Mouse (Mus musculus) bone marrow macrophage, adult 2 months (primary cell): ENCODE measurements at regions not wholly inside any gene's neighbourhood (a gene's known extent, or its start where the extent isn't known, plus 50 kb on each side); places are given as distances from the start of the nearest gene placed in this dataset.

Experiments
- H3K27ac ChIP-seq: 2 replicates; pipeline ENCODE4 v1.5.1; 2012; ENCODE audit warnings: low read depth, low read length; ENCODE audit not compliant: insufficient read depth
- H3K4me1 ChIP-seq: 2 replicates; pipeline ENCODE4 v1.6.1; 2012; ENCODE audit warnings: low read length; ENCODE audit not compliant: control insufficient read depth, insufficient read depth
- H3K4me3 ChIP-seq: 2 replicates; pipeline ENCODE4 v1.5.1; 2012; ENCODE audit warnings: mild to moderate bottlenecking, low read length, moderate library complexity; ENCODE audit not compliant: insufficient read depth
- CTCF ChIP-seq: IDR thresholded peaks from 2 replicates; pipeline ENCODE4 v1.5.1; 2012; ENCODE audit warnings: low read depth, mild to moderate bottlenecking, low read length, moderate library complexity
- POLR2A ChIP-seq: IDR thresholded peaks from 2 replicates; pipeline ENCODE4 v1.6.1; 2012; ENCODE audit warnings: mild to moderate bottlenecking, low read depth, low read length, borderline replicate concordance

DNA sequence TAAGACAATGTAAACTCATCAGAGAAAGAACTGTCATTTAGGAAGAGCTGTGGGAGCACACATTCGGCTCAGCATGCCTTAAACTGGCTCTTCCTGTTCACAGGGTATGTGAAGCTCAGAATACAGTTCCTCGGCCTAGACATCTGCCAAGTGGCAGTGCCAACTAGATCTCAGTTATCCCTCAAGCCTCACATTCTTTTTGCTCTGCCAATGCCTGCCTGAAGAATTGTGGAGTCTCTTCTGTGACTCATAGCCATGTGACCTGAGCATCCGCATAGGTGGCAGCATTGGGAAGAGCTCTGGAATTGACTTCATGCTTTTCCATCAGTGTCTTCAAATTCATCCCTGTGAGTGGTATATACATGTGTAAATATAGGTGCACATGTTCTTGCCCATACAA, 59.7 kb downstream of the Prlhr start:
- no peak overlapping the region for H3K27ac ChIP-seq
- H3K4me3 ChIP-seq: no peak overlapping the region
- H3K4me1 ChIP-seq: no peaks in the 10 kb centered on the region
- TF ChIP-seq POLR2A (no peak), CTCF (no peak)

DNA sequence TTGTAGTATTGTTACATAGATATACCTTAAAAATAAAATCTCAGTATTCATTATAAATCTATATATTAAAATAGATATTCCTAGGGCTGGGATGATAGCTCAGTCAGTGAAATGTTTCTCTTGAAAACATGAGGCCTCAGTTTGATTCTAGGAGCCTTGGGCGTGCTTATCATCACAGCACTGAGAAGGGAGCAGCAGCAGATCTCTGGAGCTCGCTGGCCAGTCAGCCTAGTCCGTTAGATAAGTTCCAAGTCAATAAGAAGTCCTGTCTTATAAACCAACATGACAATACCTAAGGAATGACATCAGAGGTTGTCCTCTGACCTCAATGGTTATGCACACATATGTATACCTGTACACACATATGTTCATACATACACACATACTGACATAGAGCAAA, 68.7 kb downstream of the Prlhr start:
- TF ChIP-seq POLR2A (no peak), CTCF (no peak)
- no peak overlapping the region for H3K4me3 ChIP-seq

DNA sequence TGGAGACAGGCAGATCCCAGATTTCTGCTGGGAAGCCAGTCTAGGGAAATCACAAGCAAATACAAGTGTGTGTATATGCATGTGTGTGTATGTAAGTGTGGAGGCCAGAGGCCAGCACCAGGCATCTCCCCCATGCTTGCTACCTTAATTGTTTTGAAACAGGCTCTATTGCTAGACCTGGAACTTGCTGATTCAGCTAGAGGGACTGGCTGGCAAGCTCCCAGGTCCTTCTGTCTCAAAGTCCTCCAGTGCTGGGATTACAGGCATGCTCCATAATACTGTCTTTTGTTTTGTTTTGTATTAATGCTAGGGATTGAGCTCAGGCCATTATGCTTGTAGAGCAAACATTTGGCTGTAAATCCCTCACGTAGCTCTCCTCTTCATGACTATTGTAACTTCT, 70.4 kb downstream of the Prlhr start:
- Histone ChIP-seq H3K27ac (no peak overlapping the region), H3K4me3 (no peak overlapping the region), H3K4me1 (no peaks in the 10 kb centered on the region)
- TF ChIP-seq CTCF (no peak), POLR2A (no peak)

More for the DNA sequence above, 68.7 kb downstream of the Prlhr start:
- no peaks in the 10 kb centered on the region for H3K4me1 ChIP-seq
- H3K27ac ChIP-seq: no peak overlapping the region

DNA sequence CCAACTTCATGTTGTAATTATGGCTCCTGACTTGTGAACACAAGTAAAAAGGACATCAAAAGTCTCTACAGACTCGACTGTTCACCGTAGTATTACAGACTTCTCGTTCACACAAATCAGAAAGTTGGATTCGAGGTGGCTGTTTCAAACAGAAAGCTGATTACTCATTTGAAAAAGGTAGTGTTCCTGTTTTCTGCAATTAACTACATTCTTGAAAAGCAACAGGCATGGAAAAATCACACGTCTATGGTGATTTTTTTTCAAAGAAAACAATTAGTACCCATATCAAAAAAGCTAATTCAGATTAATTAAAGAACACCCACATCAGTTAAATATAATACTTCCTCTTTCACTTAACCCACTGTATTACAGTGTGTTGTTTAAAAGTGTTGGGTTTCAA, 71.5 kb downstream of the Prlhr start:
- TF ChIP-seq CTCF: no peak
- no peak for TF ChIP-seq POLR2A
- no peak overlapping the region for H3K4me3 ChIP-seq
- H3K27ac ChIP-seq: no peak overlapping the region
- no peaks in the 10 kb centered on the region for H3K4me1 ChIP-seq

DNA sequence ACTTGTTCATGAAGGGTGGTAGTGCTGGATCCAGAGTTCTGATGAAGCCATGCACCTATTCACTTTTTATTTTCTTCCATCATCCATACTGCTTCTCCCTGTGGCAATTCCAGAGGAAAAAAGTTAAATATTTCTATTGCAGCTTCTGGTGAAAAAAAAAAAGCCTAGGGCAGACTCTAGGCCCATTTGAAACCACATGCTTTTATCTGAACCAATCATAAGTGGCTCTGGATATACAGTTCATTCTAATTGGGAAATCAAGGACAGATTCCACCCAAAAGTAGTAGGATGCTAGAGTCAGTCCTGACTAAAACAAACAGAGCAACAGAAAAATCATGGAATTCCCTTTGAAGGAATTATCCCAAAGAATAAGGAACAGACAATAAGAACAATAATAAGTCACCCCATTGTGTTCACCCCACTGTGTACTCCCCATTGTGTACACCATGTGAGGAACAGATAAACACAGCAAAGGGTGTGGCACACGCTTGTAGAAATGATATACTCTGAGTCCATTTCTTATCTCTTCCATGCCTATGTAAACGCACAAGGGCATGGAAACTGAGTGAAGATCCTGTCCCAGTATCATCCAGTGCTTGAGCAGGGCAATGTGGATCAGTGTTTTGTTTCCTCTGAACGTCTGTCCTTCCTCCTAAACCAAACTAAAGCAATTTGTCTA, 81.4 kb downstream of the Prlhr start:
- H3K27ac ChIP-seq: no peak overlapping the region
- no peaks in the 10 kb centered on the region for H3K4me1 ChIP-seq
- TF ChIP-seq POLR2A: no peak
- TF ChIP-seq CTCF: no peak
- H3K4me3 ChIP-seq: no peak overlapping the region

DNA sequence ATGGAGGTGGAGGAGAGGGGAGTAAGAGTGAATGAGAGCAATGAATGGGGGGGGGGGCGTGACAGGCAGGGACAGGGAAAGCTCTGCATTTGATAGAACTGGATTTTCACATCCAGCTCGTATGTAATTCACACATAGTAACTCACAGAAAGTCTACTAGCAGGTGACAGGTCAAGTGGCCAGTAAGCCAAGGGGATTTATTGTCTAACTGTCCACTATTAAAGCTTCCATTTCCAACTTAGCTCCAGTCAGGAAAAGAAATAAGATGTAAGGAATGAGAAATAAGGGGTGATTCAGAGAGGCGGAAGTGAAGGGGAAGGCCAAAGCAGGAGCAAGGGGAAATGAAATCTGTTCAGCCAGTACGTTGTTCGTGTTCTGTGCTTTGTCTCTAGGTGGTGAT, 83.4 kb downstream of the Prlhr start:
- Histone ChIP-seq H3K4me3 (no peak overlapping the region), H3K4me1 (no peaks in the 10 kb centered on the region), H3K27ac (no peak overlapping the region)
- TF ChIP-seq POLR2A: no peak

DNA sequence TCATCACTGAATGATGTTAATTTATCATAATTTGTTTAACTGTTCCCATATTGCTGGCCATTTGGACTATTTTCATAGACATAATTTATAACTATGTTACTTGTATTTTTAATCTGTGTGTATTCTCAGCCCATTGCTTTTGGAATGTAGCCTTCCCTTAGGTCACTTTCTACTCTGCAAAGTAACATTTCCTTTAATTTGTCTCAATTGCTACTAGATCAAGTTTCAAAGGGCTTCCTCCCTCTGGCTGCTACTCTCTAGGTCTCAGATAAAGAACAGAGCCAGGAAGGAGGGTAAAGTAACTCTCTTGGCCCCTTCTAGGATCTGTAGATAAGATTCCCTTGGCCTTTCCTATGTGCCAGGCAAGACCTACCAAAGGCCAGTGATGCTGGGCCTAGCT, 85.4 kb downstream of the Prlhr start:
- no peak for TF ChIP-seq CTCF
- no peak for TF ChIP-seq POLR2A
- Histone ChIP-seq H3K4me3 (no peak overlapping the region), H3K27ac (no peak overlapping the region), H3K4me1 (no peaks in the 10 kb centered on the region)

DNA sequence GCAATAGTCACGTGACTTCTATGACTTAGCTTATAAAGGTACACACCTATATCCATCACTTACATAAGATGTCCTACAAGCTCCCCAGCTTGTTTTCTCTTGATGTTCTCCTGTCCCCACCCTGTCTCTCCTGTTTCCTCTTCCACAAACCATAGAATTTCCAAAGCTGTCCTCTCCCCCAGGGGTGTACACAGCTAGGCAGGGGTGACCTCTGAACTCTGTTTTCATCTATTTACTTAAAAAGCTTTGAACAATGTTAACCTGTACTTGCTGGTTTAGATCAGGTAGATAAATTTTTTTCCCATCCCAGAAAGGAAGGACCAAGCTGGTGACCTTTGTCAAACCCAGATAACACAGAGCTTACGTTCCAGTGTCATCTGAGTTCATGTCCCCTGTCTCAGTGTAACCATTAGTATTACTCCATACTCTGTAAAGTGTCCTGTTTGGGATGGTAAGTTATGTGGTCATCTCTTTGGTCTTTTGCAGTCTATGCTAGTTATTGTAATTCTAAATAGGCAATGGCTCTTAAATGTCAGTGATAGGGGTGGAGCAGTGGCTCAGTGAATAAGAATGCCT, 89.0 kb downstream of the Prlhr start:
- Histone ChIP-seq H3K27ac (no peak overlapping the region), H3K4me3 (no peak overlapping the region), H3K4me1 (no peaks in the 10 kb centered on the region)
- no peak for TF ChIP-seq CTCF
- TF ChIP-seq POLR2A: no peak

DNA sequence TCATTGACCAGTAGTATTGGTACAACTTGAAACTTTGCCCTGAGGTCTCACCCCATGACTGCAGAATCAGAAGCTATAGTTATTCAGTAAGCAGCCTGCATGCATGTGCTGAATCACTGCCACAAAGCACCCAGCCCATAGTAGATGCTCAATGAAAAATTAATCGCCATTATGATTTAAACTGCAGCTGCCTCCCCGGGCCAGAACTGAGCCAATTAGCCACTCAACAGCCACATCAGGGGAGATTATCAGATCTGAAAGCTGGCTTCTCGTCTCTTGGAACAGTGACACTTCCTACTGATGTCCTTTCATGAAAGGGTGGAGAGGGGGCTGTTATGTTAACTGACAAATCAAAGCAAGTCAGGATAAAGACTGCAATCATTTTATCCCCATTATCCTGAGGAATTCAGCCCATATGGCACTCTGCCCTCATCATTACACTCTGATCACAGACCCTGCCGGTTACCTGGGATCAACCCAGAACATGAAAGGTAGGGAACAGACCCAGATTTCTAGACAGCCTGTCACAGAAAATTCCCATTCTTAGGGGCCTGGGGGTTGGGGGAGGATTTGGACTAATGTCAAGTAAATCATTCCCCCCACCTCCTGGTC, 104.0 kb downstream of the Prlhr start:
- Histone ChIP-seq H3K4me3 (no peak overlapping the region), H3K4me1 (no peaks in the 10 kb centered on the region)
- no peak for TF ChIP-seq POLR2A
- no peak for TF ChIP-seq CTCF

DNA sequence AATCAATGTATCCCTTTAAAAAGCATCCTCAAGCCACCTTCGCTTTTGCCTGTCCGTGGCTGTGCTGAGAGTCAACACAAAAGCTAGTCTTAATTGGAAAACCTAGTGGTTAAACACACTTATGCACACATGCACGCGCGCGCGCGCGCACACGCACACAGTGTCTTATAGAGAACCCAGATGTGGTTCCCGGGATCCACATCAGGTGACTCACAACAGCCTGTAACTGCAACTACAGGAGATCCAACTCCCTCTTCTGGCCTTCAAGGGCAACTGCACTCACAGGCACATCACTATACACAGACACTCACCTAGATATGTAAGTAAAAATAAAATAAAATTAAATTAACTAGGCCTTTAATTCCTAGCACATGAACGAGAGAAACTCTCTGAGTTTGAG, 118.4 kb upstream of the Fam204a start:
- H3K4me3 ChIP-seq: no peak overlapping the region
- TF ChIP-seq CTCF (no peak), POLR2A (no peak)
- H3K4me1 ChIP-seq: no peaks in the 10 kb centered on the region
- H3K27ac ChIP-seq: no peak overlapping the region

More for the DNA sequence above, 104.0 kb downstream of the Prlhr start:
- H3K27ac ChIP-seq: no peak overlapping the region

DNA sequence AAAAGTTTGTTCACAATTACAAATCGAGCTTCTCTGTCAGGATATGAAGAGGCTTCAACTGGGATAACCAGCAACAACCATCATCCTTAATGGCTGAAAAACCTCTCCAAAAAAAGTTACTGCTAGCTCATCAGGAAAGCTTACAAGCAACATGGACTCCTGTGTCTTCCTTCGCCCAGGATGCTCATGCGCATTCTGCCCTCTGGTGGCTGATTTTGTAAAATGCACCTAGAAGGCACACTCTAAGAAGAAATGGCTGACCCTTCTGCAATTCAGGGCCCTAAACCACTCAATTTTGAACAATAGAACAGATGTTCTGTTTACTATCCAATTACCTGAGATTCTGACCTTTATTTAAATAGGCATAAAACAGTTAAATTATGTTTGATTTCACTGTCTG, 115.0 kb upstream of the Fam204a start:
- no peak for TF ChIP-seq POLR2A
- peak; percentile 66 for TF ChIP-seq CTCF
- Histone ChIP-seq H3K4me3 (no peak overlapping the region), H3K27ac (no peak overlapping the region), H3K4me1 (no peaks in the 10 kb centered on the region)

DNA sequence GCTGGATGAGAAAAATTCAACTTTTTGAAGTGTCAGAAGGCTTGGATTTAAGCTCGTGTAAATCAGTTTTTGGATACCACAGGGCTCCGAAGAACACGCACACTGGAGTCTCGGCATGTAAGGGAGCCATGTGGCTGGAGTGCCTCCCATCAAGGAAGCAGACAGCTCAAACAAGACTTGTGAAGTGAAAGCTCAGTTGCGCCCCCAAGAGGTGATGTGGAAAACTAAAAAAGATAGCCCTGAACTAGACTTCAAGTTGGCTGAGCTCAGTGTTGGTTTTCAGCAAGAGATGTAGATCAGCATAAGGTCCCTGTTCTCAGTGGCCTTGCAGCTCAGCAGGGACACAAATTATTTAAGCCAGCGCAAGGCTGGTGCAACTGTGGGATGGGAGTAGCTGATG, 113.7 kb upstream of the Fam204a start:
- TF ChIP-seq POLR2A (no peak), CTCF (0 out of 2 replicates have a peak, but pooled peaks have one; percentile 28)
- Histone ChIP-seq H3K27ac (no peak overlapping the region), H3K4me3 (no peak overlapping the region), H3K4me1 (no peaks in the 10 kb centered on the region)
